Mouse (Mus musculus): ENCODE data around the gene Gm10057.
"Not testable (repeated sequence)": the region's sequence is repeated elsewhere in the genome, so short reads cannot be mapped to it uniquely, and the experiment has no call there.

Gene Gm10057

DNA sequence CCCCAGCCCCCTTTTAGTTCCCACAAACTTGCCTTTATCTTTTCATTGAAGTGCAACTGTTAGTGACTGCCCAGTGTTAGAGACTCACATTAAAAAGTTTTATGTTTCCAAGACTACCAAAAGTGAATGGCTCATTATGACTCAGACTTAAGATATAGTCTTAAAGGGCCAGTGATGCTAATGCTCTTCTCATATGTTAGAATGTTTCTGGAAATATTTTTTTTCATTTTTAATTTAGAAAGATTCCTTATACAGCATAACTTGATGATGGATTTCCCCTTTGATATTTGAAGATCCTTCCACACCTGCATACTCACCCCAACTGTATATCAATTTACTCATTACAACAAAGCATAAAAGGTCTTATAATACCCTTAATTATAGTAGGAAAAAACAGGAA, at the start of gene Gm10057:
Gene Gm10057 (minus strand): TSS at position 101 of the 400 bp plus-strand sequence.
- DNase-seq (ENCODE audit: low read depth, low spot score): not testable (repeated sequence)

- not testable (repeated sequence) for DNase-seq (ENCODE audit: low read depth, low spot score)
These were observed 21.1 kb downstream of the Gm10057 start, which contains the start of gene 4921511M17Rik for GRCm38 (mm10) chrX:154033727-154034126. 4921511M17Rik (minus strand) TSS chrX:154033827.

GRCm38 (mm10) chrX:154012540-154012939, 42.3 kb downstream of the Gm10057 start, which contains the start of gene Samt1:
Samt1 (minus strand) TSS chrX:154012640.
- DNase-seq (ENCODE audit: low read depth, low spot score): not testable (repeated sequence)

All from retina, postnatal 7 days (tissue).